Mouse (Mus musculus) spleen, postnatal 14 days (tissue): Measurements from ENCODE around the gene Dcst2.

Experiments
- DNase-seq, 2 experiments: peaks; one replicate each; pipeline ENCODE4 v3.0.0; 2021 to 2022; ENCODE audit warnings: low spot score in 2 of 2

Gene Dcst2

DNA sequence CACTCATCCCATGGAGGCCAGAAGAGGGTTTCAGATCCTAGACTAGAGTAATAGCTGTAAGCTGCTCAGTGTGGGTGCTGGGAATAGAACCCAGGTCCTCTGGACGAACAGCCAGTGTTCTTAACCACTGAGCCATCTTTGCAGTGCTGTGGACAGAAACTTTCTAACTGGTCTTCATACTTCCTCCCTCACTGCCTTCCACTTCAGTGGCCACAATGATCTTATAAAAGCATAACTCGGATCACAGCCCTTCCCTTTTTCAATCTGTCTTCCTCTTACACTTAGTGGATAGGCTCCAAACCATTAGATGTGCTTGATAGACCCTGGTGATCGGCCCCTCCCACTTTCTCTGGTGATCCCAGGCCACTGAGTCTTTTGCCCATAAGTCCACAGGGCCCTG, 1.5 kb upstream of the Dcst2 start:
- no peak for DNase-seq

DNA sequence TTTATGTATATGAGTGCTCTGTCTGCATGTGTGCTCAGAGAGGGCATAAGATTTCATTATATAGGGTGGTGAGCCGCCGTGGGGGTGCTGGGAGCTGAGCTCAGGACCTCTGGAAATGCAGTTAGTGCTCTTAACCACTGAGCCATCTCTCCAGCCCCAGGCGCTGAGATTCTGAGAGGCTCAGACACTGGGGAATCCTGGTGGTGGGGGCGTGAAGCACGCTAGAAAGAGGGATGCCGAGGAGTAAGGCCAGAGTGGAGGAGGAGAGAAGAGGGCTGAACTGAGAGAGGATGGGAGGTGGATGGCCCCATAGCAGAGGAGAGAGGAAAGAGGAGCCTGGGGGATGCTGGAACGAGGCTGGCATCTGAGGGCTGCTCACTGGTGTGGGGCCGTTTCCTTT, 2.9 kb downstream of the Dcst2 start:
- no peak for DNase-seq

DNA sequence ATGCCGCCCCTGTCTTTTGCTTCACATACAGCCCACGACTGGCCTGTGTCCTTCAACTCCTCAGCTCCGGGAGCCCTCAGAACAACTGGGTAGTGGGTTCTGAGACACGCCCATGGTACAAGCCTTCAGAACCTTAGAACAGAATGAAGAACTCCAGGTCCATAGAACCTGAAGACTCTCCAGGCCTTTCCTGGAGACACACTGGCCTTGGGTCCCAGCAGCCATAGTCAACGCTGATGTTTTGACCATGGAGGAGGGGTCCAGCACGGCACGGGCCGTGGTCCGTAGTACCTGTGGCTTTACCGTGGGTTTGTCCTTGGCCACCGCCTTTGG, 3.3 kb downstream of the Dcst2 start, which contains the start of gene Dcst1:
Dcst1 (minus strand) TSS at position 101 of the 333 bp plus-strand sequence.
- DNase-seq, result no peak

DNA sequence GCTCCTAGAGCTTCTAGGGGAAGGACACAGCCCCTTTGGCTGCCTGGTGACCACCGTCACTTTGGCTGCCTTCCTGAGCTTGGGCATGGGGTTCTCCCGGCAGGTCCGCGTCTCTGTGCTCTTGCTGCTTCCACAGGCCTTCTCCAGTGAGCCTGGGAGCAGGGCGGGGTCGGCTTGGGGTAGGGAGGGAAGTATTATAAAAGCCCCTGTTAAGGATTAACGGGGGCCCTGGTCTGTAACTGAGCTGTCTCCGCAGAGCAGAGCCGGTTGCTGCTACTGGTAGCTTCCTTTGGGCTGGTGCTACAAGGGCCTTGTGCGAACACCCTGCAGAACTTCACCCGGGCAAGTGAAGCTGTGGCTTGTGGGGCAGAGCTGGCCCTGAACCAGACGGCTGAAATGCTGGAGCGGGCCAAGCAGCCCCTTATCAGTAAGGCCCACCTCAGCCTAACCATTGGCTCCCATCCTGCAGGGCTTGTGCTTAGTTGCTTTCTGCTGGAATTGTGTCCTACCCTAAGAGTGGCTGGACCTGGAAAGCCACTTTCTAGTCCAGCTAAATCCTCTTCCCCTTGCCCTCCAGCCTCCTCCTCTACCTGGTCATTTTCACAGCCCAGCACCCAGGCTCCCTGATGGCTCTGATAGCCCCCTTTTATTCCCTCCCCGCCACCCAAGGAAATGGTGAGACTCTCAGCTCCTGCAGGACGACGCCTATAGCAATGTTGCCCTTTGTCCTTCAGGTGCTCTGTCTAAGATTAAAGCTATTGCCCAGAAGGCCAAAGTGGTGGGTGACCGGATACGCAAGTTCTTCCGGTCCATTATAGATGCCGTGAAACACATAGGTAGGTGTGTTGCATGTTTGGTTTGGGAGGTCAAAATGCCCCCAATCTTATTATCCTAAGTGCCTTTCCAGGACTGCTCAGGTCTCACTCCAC, 4.0 kb downstream of the Dcst2 start:
- DNase-seq, result no peak

- no peak for DNase-seq
Observed at GRCm38 (mm10) chr3:89367338-89367737, 5.6 kb downstream of the Dcst2 start.

- DNase-seq, result no peak
Observed at GRCm38 (mm10) chr3:89373581-89374231, 11.9 kb downstream of the Dcst2 start.

DNA sequence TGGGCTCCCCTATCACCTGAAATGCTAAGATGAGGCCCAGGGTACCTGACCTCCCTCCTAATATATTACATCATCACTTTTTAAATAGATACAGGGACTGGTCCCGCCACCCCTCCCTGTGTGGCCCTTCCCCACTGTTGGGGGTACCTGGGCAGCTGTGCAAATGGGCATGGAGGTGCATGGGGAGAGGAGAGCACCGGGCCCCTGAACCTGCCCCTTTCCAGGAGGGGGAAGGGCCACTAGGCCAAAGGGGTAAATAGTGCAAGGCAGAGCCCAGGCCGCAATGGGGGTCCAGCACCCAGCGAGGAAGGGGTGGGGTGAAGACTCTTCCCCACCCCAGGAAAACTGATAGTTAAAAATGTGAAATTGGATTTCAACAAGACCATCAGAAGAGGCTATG, 16.1 kb downstream of the Dcst2 start:
- DNase-seq, result no peak

GRCm38 (mm10) chr3:89378394-89379067, 16.8 kb downstream of the Dcst2 start:
- DNase-seq, result peak in 1 of 2 experiments; percentile 63

DNA sequence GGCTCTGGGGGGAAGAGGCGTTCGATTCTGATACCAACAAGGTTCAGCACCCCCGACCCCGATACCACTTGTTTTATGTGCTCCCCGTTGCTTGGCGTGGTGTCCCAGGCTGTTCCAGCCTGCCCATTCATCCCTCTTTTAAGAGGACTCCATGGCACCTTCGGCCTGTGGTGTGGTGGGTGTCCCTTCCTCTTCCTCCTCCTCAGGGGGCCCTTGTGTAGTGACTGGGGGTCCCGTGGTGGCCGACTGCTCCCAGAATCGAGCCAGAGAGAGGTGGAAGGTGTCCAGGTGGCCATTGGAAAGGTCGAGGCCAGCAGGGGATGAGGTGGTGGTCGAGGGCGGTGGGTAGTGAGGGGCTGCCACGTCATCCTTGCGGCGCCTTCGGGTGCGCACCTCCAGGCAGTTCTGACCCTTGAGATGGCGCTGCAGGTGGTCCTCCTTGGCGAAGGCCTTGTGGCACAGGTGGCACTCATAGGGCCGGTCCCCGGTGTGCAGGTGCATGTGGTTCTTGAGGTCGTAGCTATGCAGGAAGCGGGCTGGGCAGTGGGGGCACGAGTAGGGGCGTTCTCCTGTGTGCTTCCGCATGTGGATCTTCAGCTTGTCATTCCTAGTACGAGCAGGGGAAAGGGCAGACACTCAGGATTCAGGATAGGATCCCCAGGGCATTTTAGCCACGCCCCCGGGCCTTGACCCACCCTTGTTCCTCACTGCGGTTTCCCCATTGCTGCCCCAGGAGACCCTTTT, 17.8 kb downstream of the Dcst2 start:
- DNase-seq, result peak in 1 of 2 experiments; percentile 6

DNA sequence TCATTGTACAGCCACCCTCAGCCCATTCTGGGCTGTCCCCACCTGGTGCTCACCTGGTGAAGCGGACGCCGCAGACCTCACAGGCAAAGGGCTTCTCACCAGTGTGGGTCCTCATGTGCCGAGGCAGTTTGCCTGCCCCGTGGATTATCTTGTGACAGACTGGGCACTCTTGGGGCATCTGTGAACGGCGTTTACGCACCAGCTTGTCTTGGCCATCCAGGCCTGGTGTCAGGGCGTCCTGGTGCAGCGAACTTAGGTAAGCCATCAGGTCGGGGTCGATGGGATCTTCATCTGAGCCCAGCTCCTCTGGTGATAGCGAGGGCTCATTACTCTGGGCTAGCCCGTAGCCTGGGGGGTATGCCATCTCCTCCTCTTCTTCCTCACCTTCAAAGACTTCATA, 18.5 kb downstream of the Dcst2 start:
- peak in 1 of 2 experiments; percentile 6 for DNase-seq

- peak in 1 of 2 experiments; percentile 7 for DNase-seq
Observed at GRCm38 (mm10) chr3:89380711-89381110, 18.9 kb downstream of the Dcst2 start.

GRCm38 (mm10) chr3:89381233-89381632, 19.5 kb downstream of the Dcst2 start:
- DNase-seq, result peak in 1 of 2 experiments; percentile 5

DNA sequence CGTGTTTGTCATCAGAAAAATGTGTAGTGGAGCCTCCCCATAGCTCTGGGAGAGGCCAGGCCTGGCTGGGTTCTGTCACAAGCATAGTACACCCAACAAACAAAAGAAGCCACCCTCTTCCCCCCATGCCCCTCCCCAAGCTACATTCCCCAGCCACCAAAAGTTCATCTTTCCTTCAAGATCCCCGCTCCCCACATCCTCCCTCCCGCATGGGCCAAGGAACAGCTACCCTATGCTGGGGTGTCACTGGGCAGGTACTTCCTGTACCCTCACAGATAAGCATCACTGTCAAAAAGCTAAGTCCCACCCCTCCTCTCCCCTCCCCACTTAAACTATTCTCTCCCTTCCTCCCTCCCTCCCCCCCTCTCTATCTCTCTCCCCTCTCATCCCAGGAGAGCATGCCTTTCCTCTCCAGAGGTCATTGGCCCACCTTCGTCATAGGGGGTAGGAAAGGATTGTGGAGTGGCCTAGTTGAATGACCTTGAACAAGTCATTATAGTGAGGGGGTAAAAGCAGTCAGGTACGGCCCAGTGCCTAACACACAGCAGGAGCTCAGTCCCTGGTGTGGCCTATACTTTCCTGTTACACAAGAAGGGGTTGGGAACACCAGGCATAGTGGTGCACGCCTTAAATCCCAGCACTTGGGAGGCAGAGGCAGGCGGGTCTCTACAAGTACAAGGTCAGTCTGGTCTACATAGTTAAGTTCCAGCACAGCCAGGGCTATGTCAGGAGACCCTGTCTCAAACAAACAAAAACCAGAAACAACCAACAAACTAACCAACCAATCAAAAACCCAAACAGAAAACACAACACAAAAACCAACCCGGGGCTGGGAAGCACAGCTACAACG, 20.5 kb downstream of the Dcst2 start:
- DNase-seq, result peak in 1 of 2 experiments; percentile 5

DNA sequence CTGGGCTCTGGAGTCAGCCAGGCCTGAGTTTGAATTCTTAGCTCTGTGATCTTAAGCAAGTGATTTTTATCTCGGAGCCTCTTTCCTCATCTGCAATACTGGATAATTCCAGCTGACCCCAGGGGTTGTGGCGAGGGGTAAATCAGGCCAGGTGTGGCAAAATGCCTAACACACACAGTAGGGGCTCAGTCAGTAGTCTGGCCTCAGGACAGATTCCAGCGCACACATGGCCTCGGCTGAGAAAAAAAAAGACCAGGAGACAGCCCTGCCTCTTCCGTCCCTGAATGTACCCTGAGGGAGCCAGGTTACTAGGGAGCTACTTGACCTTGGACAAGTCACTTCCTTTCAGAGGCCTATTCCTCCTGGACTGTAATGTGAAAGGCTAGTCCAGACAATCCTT, 21.2 kb downstream of the Dcst2 start:
- DNase-seq, result no peak

DNA sequence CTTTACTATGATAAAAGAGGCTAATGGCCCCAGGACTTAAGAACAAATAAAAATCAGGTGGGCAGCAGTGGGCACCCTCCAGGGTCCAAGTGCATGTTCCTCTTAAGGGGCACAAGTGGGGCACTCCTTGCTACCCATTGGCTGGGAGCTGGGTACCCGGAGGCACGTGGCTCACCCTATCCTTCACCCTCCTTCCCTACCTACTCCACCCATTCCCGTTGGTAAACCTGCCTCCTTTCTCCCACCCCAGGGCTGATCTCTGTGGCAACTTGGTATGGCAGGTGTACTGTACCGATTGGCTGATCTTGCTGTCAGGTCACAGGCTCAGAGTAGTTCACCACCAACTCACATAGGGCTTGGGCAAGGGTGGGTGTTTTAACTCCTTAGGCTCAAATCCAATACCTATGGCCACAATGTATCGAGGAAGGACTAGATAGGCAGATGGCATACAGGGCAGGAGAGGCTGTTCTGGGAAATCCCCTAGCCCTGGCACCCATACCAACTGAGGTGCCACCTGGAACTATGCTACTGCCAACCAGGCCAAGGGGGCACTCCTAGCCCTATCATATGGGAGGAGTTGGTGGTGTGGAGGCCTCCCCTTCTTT, 22.0 kb downstream of the Dcst2 start:
- peak in 1 of 2 experiments; percentile 6 for DNase-seq

DNA sequence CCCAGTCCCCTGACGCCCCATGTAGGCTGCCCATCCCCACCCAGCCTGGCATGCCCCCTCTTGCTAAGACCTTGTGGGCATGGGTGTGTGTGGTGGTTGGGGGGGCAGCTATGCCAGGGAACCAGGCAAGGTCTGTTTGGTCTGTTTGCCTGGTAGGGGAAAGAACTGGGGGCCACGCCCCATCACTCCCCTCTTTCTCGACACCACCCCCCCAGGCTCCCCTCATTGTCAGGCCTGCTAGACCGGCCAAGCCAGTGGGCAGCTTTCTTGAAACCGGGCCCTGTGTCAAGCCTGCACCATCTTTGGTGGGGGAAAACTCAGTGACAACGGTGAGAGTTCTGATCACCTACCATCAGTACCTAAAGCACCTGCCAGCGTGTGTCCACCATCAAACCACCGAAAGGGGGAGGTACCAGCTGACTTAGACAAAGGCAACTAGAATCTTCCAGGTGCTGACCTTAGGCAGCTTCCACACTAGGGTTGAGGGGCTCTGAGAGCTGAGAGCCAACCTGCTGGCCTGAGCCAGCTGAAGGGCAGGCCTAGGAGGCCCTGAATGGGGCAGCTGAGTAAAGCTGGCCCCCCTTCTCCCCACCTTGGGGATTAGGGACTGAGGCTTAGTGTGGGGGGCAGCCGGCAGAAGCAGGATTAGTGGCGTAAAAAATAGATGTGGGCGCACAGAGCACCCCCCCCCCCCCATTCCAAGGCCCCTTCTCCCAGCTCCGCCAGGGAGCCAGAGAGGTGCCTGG, 22.7 kb downstream of the Dcst2 start:
- DNase-seq, result peak in 1 of 2 experiments; percentile 7

- no peak for DNase-seq
Observed at GRCm38 (mm10) chr3:89385451-89385850, 23.7 kb downstream of the Dcst2 start.

DNA sequence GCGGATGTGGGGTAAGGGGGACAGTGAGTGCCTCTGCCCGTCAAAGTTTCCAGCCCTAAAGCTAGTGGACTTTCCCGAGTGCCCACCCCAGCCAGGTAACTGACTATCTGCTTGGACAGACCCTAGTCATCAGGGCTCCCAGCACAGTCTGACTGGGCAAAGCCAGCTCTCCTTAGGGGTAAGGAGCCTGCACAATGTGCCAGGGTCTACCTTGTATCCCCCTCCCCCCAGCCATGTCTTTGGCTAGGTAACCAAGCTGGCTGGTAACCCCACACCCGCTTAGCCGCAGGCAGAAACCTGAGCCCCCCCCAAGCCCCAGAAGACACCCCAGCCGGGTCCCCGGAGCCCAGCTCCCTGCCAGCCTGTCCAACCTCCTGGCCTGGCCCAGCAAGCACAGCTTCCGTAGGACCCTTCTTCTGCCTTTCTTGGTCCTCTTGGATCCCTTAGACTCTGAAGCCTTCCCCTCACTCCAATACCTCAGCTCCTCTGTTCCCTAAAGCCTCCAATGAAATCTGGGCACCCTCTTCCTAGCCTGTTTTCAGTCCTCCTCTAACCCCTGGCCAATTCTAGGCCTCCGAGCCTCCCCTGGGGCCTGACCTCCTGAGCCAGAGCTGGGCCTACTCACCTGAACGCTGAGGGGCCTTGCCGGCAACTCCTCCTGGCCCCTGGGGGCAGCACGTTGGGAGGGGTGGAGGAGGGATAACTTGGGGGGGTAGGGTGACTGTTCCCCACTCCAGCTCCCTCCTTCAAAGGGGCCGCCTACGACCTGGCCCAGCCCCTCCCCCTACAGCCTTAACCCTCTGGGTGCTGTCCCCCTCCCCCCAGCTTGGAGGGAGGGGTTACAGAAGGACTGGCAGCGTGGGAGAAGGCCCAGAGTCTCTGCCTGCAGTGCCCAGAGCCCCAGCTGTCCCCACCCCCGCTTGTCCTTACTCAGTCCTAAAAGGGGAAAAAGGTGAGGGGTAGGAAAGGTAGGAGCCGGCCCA, 25.0 kb downstream of the Dcst2 start:
- no peak for DNase-seq
